Mouse (Mus musculus): ENCODE results near the gene Gab2.

Gene Gab2

DNA sequence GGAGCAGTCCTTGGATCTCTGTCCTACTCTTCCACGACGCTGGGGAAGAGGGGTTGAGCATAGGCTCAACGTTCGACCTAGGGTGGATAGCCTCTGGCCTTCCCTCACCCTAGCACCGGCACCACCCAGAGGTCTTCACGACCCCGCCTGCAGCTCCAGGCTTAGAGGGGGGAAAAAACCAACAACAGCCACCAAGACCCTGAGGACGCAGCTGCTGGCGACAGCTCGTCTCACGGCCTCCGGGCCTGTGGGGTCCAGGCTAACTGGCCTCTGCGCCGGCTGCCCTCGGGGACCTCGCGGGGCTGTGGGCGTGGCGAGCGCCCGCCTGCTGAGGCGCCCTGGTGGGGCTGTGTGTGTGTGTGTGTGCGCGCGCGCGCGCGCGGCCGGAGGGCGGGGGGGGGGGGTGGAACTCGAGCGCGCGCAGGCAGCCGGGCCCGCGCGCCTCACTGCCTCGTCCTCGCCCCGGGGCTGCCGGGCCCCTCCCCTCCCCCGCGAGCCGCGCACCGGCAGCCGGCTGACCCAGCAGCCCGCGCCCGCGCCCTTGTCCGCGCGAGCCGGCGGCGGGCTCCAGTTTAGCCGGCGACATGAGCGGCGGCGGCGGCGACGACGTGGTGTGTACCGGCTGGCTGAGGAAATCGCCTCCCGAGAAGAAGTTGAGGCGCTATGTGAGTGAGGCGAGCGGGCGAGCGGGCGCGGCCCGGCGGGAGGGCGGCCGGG lies at the start of gene Gab2:
Gene Gab2 (plus strand): TSS at position 345 of the 717 bp plus-strand sequence.
- peak; percentile 78 for DNase-seq (ENCODE audit: low spot score)

DNA sequence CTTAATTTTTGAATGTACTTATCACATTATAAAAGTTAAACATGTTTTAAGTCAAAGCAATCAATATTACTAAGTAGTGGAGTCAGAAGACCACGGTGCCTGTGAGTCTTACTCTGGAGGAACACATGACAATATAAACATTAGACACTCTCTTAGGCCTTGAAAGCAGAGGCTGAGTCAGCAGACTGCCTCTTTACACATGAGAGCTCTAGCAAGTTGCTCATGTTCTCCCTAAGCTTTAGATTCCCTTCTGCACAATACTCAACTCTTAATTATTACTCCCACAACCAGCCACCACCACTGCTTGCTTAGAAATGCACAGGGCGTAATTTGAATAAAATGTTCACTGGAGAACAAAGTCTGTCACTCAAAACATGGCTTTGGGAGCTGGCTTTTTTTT lies 49.0 kb upstream of the Gab2 start:
- DNase-seq (ENCODE audit: low spot score), result no peak

DNA sequence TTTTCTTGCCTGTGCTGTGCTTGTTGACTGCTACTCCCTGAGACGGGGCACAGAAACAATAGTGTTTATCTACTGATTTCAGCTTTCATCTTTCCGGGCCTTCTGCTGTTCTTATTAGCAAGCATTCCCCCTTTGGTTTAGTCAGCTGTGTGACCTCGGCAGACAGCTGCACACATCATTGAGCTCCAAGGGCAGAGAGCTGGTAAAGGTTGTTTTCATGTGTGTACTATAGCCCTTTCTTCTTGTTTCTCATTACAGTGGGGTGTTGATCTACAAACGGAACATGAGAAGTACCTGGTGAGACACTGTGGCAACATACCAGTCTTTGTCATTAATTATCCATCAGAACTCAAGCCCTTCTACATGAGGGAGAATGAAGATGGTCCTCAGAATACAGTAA lies 41.7 kb upstream of the Gab2 start:
- DNase-seq (ENCODE audit: low spot score), result peak; percentile 34

DNA sequence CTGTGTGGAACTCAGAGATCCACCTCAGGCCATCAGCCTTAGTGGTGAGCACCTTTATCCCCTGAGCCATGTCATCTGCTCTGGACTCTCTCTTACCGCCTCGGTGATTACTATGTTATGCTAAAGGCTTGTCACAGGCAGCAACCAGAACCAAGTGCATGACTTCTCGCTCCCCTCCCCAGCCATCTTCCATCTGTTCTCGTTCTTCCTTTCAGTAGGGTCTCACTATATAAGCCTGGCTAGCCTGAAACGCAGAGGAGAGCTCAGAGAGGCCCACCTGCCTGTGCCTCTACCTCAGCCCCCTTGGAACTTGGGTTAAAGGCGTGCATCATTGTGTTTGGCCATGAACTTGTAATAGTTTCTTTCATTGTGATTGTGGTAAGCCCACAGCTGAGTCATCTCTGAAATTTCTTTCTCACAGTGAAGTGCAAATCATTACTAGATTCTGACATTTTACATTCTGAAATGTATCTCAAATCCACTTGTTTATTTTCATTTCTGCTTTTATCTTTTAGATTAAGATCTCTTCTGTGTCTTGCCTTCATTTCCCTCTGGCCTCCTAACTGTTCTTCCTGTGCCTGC lies 39.4 kb upstream of the Gab2 start:
- no peak for DNase-seq (ENCODE audit: low spot score)

DNA sequence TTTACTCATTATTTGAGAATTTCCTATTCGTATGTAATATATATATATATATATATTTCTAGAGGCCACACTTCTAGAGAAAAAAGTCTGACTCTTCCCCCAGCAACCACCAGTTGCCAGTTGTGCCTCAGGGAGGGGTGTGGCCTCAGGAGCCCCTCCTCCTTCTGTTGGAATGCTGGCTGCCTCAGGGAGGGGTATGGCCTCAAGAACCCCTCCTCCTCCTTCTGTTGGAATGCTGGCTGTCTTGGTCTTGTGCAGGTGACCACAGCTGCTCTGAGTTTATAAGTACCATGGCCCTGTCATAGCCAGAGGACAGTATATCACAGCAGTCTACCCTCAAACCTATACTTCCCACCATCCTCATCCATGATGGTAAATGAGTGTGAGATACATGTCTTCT lies 38.4 kb upstream of the Gab2 start:
- DNase-seq (ENCODE audit: low spot score), result no peak

DNA sequence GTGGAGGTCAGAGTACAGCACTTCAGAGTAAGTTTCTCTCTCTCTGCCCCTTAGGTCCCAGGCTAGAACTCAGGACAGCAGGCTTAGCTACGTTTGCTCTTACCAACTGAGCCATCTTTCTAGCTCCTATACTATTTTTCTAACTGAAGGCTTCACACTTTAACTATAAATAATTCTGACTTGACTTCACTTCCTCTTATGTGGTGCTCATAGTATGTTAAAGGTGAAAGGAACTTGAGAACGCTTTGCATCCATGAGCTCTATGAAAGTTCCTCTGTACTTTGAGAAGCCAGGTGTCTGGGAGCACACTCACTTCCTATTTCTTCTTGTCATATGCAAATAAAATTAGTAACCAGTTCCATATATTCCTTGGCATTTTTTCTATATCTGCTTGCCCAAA lies 20.4 kb upstream of the Gab2 start:
- DNase-seq (ENCODE audit: low spot score), result no peak

DNA sequence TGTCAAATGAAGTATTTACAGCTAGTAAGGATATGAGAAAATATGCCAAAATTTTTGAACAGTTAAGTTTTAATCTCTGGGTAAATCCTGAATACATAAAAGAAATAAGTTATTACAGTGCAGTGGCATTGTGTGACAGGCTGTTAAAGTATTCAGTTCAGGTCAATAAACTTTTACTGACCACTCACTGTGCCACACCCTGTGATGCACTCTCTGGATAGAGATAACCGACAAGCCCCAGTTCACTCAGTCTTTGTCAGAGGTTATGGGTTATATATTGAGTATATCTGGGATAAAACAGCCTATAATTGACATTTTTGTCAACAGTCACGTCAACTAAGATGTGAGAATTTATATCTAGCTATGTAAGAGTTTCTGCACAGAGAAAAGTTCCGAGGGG lies 9.9 kb upstream of the Gab2 start:
- DNase-seq (ENCODE audit: low spot score), result no peak

DNA sequence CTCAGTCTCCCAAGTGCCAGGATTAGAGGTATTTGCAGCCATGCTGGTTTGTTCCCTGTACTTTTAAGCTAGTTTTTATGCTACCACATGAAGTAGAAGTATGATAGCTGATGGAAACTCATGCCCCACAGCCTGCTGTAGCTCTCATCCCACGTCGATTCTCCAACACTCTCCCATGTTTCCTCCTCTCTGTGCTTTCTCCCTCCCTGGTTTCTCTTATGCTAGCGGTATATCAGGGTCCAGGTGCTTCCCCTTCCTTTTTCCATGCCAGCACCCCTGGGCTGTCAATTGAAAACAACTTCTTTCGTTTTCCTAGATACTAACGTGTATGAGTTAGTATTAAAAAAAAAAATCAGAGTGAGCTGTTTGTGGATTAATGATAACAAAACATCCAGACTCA lies 9.3 kb upstream of the Gab2 start:
- DNase-seq (ENCODE audit: low spot score), result no peak

DNA sequence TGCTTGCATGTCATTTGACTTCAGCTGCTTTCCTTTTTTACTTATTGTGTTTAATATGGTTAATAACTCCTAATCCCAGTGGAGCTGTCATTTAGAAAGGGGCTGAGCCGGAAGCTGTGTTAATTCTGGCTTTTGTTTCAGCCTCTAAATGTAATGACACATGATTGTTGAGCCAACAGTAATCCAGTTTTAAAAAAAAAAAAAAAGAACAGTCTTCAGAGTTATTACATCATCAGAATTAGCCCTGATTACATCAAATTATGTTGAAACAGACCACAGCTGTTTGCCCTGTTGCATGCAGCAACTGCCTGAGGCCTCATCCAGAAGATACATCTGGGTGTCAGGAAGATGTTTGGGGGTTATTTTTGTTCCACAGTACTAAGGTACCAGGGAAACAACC lies 6.4 kb upstream of the Gab2 start:
- DNase-seq (ENCODE audit: low spot score), result no peak

DNA sequence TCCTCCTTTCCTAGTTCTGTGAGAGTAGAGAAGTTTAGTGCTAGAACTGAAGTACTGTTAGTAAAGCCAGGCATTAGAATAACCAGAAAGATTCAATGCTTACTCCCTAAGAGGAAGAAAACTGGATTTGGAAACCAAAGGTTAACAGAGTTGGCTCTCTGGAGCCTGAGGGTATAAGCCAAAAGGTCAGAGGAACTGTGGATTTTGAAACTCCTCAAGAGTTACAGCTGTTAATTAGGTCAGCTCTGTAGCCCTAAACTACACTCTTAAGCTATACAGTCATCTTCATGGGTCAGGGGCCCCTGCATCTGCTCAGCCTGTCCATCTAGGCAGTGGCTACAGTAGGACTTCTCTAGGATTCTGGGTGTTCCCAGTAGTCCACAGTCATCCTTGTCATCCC lies 4.4 kb upstream of the Gab2 start:
- no peak for DNase-seq (ENCODE audit: low spot score)

DNA sequence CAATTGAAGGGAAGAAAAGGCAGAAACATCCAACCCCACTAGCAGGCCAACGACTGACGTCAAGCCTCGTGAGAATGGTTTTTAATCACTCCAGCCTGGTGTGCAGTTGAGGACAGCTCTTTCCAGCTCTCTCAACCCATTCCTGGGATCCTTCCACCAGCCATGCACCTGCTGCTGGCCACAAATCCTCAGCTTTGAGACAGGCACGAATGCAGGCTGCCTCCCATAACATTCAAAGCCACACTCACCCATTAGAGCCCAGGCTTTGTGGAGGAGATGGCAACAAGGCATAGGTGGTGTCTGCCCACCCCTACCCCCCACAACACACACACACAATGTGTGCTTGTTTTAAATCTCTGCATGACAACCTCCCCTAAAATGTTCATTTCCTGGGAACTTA lies 2.7 kb upstream of the Gab2 start:
- DNase-seq (ENCODE audit: low spot score), result no peak

DNA sequence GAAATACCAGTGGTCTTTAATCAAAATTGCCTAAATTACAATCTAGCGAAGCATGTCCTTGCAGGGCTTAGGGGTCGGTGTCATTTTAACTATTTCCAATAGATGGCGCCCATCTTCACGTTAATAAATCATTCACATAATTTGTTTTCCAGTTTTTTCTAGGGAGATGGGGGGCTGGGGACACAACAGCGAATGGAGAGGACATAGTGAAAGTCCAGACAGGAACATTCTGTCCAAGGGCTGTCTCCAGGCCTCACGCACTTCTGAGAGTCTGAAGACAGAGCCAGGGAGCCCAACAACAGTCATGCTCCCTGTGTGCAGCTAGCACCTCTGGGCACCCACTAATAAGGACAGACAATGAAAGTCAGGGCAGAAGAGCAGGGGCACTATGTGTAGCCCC lies 2.2 kb upstream of the Gab2 start:
- no peak for DNase-seq (ENCODE audit: low spot score)

DNA sequence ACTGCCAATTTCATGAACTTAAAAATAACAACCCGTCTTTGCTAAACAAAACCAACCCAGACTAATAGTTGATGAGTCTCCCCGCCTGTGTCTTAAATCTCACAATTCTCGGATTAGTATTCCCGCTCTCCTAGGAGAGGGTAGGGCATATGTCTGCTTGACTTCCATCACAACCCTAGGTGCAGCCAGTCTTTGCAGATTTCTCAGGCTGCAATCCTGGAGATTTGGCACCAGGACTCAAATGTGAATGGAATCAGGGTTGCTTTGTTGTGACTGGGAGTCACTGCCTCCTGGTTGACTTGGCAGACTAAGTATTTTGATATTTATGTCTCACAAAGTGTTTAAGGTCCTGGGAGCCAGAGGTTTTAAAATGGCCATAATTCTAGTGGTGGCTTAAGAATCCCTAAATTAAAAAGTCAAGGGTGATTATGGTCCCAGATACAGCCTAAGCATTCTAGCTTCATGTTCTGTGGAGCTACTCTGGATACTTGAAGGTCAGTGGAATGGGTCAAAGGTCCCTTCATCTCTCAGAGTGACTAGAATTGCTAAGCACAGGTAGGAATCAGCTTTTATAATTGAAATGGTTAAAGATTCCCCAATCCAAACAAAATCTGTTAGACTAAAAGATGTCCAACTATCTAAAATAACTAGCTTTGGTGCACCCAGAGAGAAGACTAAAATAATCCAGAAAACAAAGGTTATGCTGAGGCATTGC lies 1.6 kb upstream of the Gab2 start:
- no peak for DNase-seq (ENCODE audit: low spot score)

DNA sequence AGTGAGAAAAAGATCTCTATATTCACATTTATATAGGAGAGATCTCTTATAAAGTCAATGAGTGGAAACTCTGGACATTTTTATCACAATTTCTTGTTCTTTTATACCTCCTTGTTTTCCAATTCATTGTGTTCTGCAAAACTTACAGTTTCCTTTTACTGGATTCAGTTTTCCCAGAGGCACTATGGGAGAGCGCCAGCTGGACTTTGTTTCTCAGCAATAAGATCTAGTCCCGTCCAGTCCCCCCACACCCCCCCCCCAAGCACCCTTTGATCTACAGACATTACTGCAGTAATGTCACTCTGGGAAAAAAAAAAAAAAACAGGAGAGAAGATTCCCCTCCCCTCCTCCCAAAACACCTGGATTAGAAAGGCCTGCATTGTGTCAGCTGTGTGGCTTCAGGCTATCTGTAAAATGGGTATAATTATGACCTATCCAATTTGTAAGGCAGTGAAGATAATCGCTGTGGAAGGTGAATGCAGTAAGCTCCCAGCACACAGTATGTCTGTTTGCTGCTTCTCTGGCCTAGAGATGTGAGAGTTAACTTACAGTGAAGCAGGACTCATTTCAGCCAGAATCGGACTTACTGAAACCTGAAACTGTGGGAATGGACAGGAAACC lies 655 bp upstream of the Gab2 start:
- DNase-seq (ENCODE audit: low spot score), result no peak

DNA sequence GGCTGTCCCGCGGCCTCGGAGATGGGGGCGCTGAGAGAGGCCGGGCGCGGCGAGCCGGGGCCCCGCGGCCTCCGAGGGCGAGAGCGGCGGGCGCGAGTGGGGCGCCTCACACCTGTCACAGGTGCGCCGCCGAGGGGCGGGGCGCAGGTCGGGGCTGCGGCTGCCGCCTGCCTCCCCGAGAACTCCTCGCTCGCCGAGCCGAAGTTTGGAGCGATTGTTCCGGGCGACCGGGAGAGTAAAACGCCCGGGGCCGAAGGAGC lies 503 bp downstream of the Gab2 start:
- no peak for DNase-seq (ENCODE audit: low spot score)

DNA sequence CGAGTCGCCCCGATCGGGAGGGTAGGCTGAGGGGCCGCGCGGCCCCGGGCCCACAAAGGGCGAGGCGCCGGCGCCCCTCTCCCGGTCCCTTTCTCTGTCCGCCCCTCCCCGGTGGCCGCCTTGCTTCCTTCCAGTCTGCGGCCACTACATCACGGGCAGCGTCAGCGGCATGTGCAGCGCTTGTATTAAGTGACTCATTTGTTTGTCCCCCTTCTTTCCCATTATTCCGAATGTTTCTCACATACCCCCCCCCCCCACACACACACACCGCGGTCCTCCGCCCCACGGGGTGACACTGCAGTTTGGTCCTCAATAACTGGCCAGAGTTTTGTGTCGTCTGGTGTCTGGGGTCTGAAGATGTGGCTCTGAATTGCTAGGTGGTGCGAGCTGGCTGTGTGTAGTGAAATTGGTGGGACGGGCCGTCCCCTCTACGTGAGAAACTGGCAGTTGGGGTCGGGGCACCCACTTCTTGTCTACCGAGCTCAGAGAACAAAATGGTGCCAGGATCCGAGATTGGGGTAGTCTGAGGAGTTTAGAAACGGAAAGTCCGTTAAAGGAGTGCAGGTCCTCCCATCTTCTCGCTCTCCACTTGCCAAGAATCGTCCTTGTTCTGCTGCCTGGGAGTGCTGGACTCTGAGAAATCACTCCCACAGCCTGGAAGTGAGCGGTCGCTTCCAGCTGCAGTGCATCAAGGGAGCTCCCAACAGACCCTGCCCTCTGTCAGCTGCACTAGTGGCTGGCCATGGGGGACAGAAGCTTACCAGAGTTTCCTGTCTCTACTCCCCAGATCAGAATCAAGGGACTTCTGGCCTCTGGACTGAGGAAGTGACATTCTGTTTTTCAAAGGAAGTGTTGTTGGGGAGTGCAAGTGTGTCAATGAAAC lies 1.1 kb downstream of the Gab2 start:
- DNase-seq (ENCODE audit: low spot score), result peak; percentile 70

DNA sequence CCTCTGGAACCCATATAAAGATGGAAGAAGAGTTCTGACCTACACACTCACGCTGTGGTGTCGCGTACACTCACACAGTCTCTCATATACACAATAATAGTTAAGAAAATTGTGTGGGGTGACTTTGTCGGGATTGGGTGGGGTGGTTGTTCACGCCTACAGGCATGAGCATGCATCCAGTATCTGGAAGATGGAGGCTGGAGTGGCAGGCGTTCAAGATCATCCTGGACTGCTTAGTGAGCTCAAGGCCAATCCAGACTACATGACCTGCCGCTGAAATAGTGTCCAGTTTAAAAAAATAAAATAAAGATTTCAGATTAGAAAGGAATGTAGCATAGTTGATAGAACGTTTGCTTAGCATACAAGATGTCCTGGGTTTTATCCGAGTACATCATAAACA lies 2.2 kb downstream of the Gab2 start:
- DNase-seq (ENCODE audit: low spot score), result peak; percentile 81

DNA sequence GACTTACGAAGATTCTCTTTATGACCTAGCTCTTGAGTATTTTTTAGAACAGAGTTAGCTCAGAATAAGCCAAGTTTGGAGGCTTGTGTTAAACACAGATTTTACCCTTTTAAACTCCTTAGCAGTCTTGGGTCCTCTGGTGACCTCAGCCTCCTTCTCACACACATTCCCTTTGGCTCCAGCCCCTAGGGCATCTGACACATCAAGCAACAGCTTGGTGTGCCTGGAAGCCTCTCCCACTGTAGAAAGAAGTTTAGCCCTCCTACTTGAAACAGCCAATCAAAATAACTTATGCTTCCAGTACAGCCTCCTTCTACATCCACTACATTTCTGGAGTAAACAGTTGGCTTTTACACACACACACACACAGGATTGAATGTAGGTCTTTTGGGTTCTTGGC lies 2.8 kb downstream of the Gab2 start:
- DNase-seq (ENCODE audit: low spot score), result no peak

DNA sequence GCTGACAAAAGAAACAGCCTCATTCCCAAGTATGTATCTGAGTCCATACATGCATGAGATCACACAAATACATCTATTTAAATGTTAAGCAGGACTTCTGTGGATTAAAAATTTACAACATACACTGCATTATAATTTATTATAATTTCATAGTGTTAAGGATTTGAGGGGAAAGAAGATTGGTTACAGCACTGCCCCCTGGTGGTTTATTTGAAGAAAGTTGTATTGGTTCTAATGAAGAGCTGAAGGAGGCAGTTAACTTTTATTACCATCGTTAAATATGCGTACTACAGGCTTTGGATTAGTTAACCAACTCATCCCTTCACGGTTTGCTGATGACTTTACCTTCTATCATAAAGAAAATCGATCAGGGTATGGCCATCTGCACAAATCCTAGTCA lies 3.9 kb downstream of the Gab2 start:
- no peak for DNase-seq (ENCODE audit: low spot score)

DNA sequence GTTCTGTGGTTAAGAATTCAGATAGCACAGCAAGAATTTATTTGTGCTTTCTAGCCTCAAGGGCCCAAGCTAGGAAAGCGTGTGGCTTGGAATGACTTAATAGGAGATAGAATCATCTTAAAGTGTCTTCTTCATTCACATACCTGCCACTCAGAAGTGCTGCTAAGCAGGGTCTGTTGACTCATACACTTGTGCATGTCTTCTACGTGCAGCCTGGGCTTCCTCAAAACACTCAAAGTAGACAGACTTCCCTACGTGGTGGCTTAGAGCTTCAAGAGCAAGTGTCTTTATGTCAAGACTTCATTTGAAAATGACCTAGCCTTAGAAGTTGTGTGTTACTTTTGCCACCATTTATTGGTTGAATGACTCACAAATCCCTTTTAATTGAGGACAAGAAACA lies 12.9 kb downstream of the Gab2 start:
- no peak for DNase-seq (ENCODE audit: low spot score)

DNA sequence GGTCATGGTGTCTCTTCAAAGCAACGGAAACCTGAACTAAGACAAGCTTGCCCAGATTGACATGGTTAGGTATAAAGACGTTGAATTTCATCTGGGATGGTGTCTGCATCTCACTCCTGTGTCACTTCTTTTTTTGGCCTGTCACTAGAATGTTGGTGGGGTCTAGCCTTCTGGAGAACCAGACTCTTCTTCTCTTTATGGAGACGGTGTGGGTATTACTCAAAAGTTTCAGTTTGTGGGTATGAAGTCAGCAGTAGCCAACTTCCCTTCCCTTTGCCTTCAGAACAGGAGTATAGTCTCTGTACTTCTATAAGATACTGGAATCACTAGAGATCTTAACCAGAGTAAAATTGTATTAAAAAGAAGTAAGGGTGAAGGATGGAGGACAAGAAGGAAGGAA lies 26.7 kb downstream of the Gab2 start:
- no peak for DNase-seq (ENCODE audit: low spot score)

DNA sequence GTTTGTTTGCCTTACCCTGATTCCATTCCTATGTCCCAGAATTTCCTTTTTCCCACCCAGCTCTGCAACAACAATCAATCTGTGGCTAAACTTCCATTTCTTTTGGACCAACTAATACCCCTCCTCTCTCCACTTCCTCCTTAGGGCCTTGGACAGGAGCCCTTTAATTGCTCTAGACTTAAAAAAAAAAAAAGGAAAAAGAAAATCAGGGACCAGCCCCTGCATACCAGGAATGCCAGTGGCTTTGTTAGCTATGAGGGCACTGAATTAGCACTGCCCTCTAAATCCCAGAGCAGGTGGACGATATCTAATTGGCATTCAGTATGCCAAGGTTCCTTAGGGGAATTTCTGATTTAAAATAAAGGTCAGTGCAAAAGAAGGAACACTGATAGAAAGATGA lies 47.6 kb downstream of the Gab2 start:
- DNase-seq (ENCODE audit: low spot score), result no peak

DNA sequence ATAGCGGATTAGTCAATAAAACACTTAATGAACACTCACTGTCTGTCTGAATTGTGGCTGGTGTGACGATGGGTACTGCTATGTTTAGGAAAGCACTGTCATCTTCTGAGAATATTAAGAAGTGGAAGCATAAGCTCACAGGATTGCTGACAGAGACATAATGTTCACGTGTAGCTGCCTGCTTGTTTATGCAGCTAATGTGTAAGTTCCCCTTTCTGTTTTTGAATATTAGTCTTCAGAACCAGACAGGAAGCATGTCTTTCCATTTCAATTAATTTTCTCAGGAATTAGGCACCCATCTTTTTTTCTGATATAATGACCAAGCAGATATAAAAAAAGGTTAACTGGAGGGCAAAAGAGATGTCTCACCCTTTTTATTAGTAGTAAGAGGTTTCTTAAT lies 55.1 kb downstream of the Gab2 start:
- no peak for DNase-seq (ENCODE audit: low spot score)

All from ovary, adult 18-20 months (tissue).